Mouse (Mus musculus): ENCODE measurements around the gene Polr3b. TPM values are rescaled to one million over a fixed set of nuclear protein-coding genes. Genes with fewer than 3 reads are reported as not detected.

The Polr3b gene
- polyA plus RNA-seq, 1 experiment from 2014 or later = 11.2 TPM

GRCm38 (mm10) chr10:84604335-84604734, 17.8 kb upstream of the Polr3b start:
- H3K9ac ChIP-seq (ENCODE audit: low read length) = no peak overlapping the region
- H3K4me2 ChIP-seq (ENCODE audit: low read depth, low read length) = no peak overlapping the region
- no peaks in the 10 kb centered on the region for H3K27me3 ChIP-seq (ENCODE audit: control insufficient read depth, insufficient read depth, low read length)
- H3K4me3 ChIP-seq (replicated peaks; ENCODE audit: low read length) = no peak overlapping the region
- 54% methylated on average over 1 of the region's 1 CpGs for WGBS
- no peaks in the 10 kb centered on the region for H3K36me3 ChIP-seq (ENCODE audit: control insufficient read depth, insufficient read depth, low read length)
- ATAC-seq (ENCODE audit: insufficient read depth, low FRiP score) = no peak
- H3K4me1 ChIP-seq (ENCODE audit: control insufficient read depth, insufficient read depth, low read length) = no peaks in the 10 kb centered on the region
- H3K9me3 ChIP-seq (replicated peaks; ENCODE audit: control insufficient read depth, low read length) = no peaks in the 10 kb centered on the region
- no peak overlapping the region for H3K27ac ChIP-seq (ENCODE audit: low read length)

GRCm38 (mm10) chr10:84608361-84608760, 13.7 kb upstream of the Polr3b start:
- Histone ChIP-seq H3K4me3 (replicated peaks; ENCODE audit: low read length) (no peak overlapping the region), H3K27me3 (ENCODE audit: control insufficient read depth, insufficient read depth, low read length) (no peaks in the 10 kb centered on the region), H3K36me3 (ENCODE audit: control insufficient read depth, insufficient read depth, low read length) (no peaks in the 10 kb centered on the region), H3K4me1 (ENCODE audit: control insufficient read depth, insufficient read depth, low read length) (no peaks in the 10 kb centered on the region), H3K27ac (ENCODE audit: low read length) (no peak overlapping the region), H3K9me3 (replicated peaks; ENCODE audit: control insufficient read depth, low read length) (no peaks in the 10 kb centered on the region), H3K4me2 (ENCODE audit: low read depth, low read length) (no peak overlapping the region), H3K9ac (ENCODE audit: low read length) (no peak overlapping the region)
- no peak for ATAC-seq (ENCODE audit: insufficient read depth, low FRiP score)
- 85% methylated on average over 3 of the region's 3 CpGs for WGBS

GRCm38 (mm10) chr10:84610324-84610723, 11.8 kb upstream of the Polr3b start:
- H3K9ac ChIP-seq (ENCODE audit: low read length) = no peak overlapping the region
- no peak overlapping the region for H3K4me2 ChIP-seq (ENCODE audit: low read depth, low read length)
- no peaks in the 10 kb centered on the region for H3K27me3 ChIP-seq (ENCODE audit: control insufficient read depth, insufficient read depth, low read length)
- H3K4me3 ChIP-seq (replicated peaks; ENCODE audit: low read length) = no peak overlapping the region
- no peaks in the 10 kb centered on the region for H3K36me3 ChIP-seq (ENCODE audit: control insufficient read depth, insufficient read depth, low read length)
- no peaks in the 10 kb centered on the region for H3K4me1 ChIP-seq (ENCODE audit: control insufficient read depth, insufficient read depth, low read length)
- H3K9me3 ChIP-seq (replicated peaks; ENCODE audit: control insufficient read depth, low read length) = no peaks in the 10 kb centered on the region
- 57% methylated on average over 4 of the region's 4 CpGs for WGBS
- H3K27ac ChIP-seq (ENCODE audit: low read length) = no peak overlapping the region
- ATAC-seq (ENCODE audit: insufficient read depth, low FRiP score) = no peak

GRCm38 (mm10) chr10:84610783-84611182, 11.3 kb upstream of the Polr3b start:
- no peak overlapping the region for H3K4me3 ChIP-seq (replicated peaks; ENCODE audit: low read length)
- H3K4me2 ChIP-seq (ENCODE audit: low read depth, low read length) = no peak overlapping the region
- H3K9me3 ChIP-seq (replicated peaks; ENCODE audit: control insufficient read depth, low read length) = no peaks in the 10 kb centered on the region
- no peak for ATAC-seq (ENCODE audit: insufficient read depth, low FRiP score)
- no peaks in the 10 kb centered on the region for H3K36me3 ChIP-seq (ENCODE audit: control insufficient read depth, insufficient read depth, low read length)
- H3K4me1 ChIP-seq (ENCODE audit: control insufficient read depth, insufficient read depth, low read length) = no peaks in the 10 kb centered on the region
- H3K27ac ChIP-seq (ENCODE audit: low read length) = no peak overlapping the region
- no peak overlapping the region for H3K9ac ChIP-seq (ENCODE audit: low read length)
- no peaks in the 10 kb centered on the region for H3K27me3 ChIP-seq (ENCODE audit: control insufficient read depth, insufficient read depth, low read length)
- 66% methylated on average over 3 of the region's 3 CpGs for WGBS

DNA sequence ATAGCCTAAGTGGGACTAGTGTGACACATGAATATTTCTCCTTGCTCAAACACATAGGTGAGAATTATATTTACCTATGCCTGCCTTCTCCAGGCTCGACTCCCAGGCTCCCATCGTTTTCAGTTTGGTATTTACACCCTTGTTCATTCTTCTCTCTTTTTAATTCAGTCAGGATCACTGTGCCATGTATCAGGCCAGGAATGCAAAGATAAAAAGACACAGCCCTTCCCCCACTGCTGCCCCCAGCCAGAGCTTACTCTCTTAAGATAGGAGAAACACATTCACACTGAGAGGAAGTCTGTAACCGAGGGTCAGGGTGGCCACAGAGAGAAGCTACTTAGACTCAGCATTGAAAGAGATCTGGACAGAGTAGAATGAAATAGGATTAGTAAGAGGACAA, 10.4 kb upstream of the Polr3b start:
- no peak overlapping the region for H3K4me2 ChIP-seq (ENCODE audit: low read depth, low read length)
- WGBS = 47% methylated on average over 3 of the region's 3 CpGs
- no peaks in the 10 kb centered on the region for H3K9me3 ChIP-seq (replicated peaks; ENCODE audit: control insufficient read depth, low read length)
- H3K4me1 ChIP-seq (ENCODE audit: control insufficient read depth, insufficient read depth, low read length) = no peaks in the 10 kb centered on the region
- H3K36me3 ChIP-seq (ENCODE audit: control insufficient read depth, insufficient read depth, low read length) = no peaks in the 10 kb centered on the region
- H3K27ac ChIP-seq (ENCODE audit: low read length) = no peak overlapping the region
- no peak overlapping the region for H3K4me3 ChIP-seq (replicated peaks; ENCODE audit: low read length)
- H3K9ac ChIP-seq (ENCODE audit: low read length) = no peak overlapping the region
- ATAC-seq (ENCODE audit: insufficient read depth, low FRiP score) = no peak
- H3K27me3 ChIP-seq (ENCODE audit: control insufficient read depth, insufficient read depth, low read length) = no peaks in the 10 kb centered on the region

DNA sequence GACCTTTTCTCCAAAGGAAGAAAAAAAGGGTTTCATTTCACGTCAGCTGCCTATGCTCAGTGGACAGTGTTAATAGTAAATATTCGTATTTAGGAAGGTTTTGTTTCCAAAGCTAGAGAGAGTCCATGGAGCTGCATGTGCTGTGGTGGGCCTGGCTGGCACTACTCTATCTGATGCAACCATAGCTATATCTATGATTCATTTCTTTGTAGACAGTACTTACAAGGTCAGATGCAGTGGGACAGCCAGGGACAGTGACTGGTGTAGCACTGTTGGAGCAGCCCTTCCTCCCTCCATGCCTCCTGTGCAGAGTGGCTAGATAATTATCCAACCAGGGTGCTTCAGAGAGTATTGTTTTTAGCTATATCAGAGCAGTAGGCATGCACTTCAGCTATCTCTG, 9.8 kb upstream of the Polr3b start:
- H3K4me2 ChIP-seq (ENCODE audit: low read depth, low read length) = no peak overlapping the region

GRCm38 (mm10) chr10:84613366-84613765, 8.7 kb upstream of the Polr3b start:
- no peak overlapping the region for H3K27ac ChIP-seq (ENCODE audit: low read length)
- no peak overlapping the region for H3K9ac ChIP-seq (ENCODE audit: low read length)
- no peak for ATAC-seq (ENCODE audit: insufficient read depth, low FRiP score)
- no peak overlapping the region for H3K4me3 ChIP-seq (replicated peaks; ENCODE audit: low read length)
- WGBS = 74% methylated on average over 8 of the region's 8 CpGs
- no peaks in the 10 kb centered on the region for H3K4me1 ChIP-seq (ENCODE audit: control insufficient read depth, insufficient read depth, low read length)
- no peak overlapping the region for H3K4me2 ChIP-seq (ENCODE audit: low read depth, low read length)
- H3K9me3 ChIP-seq (replicated peaks; ENCODE audit: control insufficient read depth, low read length) = no peaks in the 10 kb centered on the region
- H3K36me3 ChIP-seq (ENCODE audit: control insufficient read depth, insufficient read depth, low read length) = no peaks in the 10 kb centered on the region
- H3K27me3 ChIP-seq (ENCODE audit: control insufficient read depth, insufficient read depth, low read length) = no peaks in the 10 kb centered on the region

More for the DNA sequence above, 9.8 kb upstream of the Polr3b start:
- H3K4me3 ChIP-seq (replicated peaks; ENCODE audit: low read length) = no peak overlapping the region
- 72% methylated on average over 2 of the region's 2 CpGs for WGBS
- no peaks in the 10 kb centered on the region for H3K9me3 ChIP-seq (replicated peaks; ENCODE audit: control insufficient read depth, low read length)
- H3K36me3 ChIP-seq (ENCODE audit: control insufficient read depth, insufficient read depth, low read length) = no peaks in the 10 kb centered on the region
- no peak overlapping the region for H3K9ac ChIP-seq (ENCODE audit: low read length)
- H3K27ac ChIP-seq (ENCODE audit: low read length) = no peak overlapping the region
- H3K27me3 ChIP-seq (ENCODE audit: control insufficient read depth, insufficient read depth, low read length) = no peaks in the 10 kb centered on the region
- ATAC-seq (ENCODE audit: insufficient read depth, low FRiP score) = no peak
- H3K4me1 ChIP-seq (ENCODE audit: control insufficient read depth, insufficient read depth, low read length) = no peaks in the 10 kb centered on the region

DNA sequence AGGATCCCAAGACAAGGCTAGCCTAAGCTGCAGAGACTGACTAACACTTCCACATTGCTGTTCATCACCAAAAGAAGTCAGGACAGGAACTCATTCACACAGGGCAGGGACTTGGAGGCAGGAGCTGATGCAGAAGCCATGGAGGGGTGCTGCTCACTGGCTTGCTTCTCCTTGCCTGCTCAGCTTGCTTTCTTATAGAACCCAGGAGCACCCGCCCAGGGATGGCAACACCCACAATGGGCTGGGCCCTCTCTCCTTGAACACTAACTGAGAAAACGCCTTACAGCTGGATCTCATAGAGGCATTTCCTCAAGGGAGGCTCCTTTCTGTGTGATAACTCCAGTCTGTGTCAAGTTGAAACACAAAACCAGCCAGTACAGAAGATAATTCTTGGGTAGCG, 7.0 kb upstream of the Polr3b start:
- Histone ChIP-seq H3K4me1 (ENCODE audit: control insufficient read depth, insufficient read depth, low read length) (no peaks in the 10 kb centered on the region), H3K9me3 (replicated peaks; ENCODE audit: control insufficient read depth, low read length) (no peaks in the 10 kb centered on the region), H3K27me3 (ENCODE audit: control insufficient read depth, insufficient read depth, low read length) (no peaks in the 10 kb centered on the region), H3K9ac (ENCODE audit: low read length) (no peak overlapping the region), H3K27ac (ENCODE audit: low read length) (no peak overlapping the region), H3K4me3 (replicated peaks; ENCODE audit: low read length) (no peak overlapping the region), H3K4me2 (ENCODE audit: low read depth, low read length) (no peak overlapping the region), H3K36me3 (ENCODE audit: control insufficient read depth, insufficient read depth, low read length) (no peaks in the 10 kb centered on the region)
- ATAC-seq (ENCODE audit: insufficient read depth, low FRiP score) = no peak
- WGBS = 75% methylated on average over 3 of the region's 3 CpGs

- H3K36me3 ChIP-seq (ENCODE audit: control insufficient read depth, insufficient read depth, low read length) = peaks cover 4% of the 10 kb centered on the region; the same call in 1 of the 2 replicates
- H3K27me3 ChIP-seq (ENCODE audit: control insufficient read depth, insufficient read depth, low read length) = no peaks in the 10 kb centered on the region
- no peaks in the 10 kb centered on the region for H3K4me1 ChIP-seq (ENCODE audit: control insufficient read depth, insufficient read depth, low read length)
- WGBS = 73% methylated on average over 5 of the region's 5 CpGs
- ATAC-seq (ENCODE audit: insufficient read depth, low FRiP score) = no peak
- no peaks in the 10 kb centered on the region for H3K9me3 ChIP-seq (replicated peaks; ENCODE audit: control insufficient read depth, low read length)
- no peak overlapping the region for H3K9ac ChIP-seq (ENCODE audit: low read length)
- no peak overlapping the region for H3K27ac ChIP-seq (ENCODE audit: low read length)
- H3K4me2 ChIP-seq (ENCODE audit: low read depth, low read length) = no peak overlapping the region
- no peak overlapping the region for H3K4me3 ChIP-seq (replicated peaks; ENCODE audit: low read length)
These were observed 9.1 kb downstream of the Polr3b start for GRCm38 (mm10) chr10:84631182-84631581.

GRCm38 (mm10) chr10:84632005-84632404, 9.9 kb downstream of the Polr3b start:
- 75% methylated on average over 4 of the region's 4 CpGs for WGBS
- no peak overlapping the region for H3K9ac ChIP-seq (ENCODE audit: low read length)
- no peaks in the 10 kb centered on the region for H3K27me3 ChIP-seq (ENCODE audit: control insufficient read depth, insufficient read depth, low read length)
- no peak overlapping the region for H3K4me2 ChIP-seq (ENCODE audit: low read depth, low read length)
- peaks cover 4% of the 10 kb centered on the region; the same call in 1 of the 2 replicates for H3K36me3 ChIP-seq (ENCODE audit: control insufficient read depth, insufficient read depth, low read length)
- ATAC-seq (ENCODE audit: insufficient read depth, low FRiP score) = no peak
- H3K9me3 ChIP-seq (replicated peaks; ENCODE audit: control insufficient read depth, low read length) = no peaks in the 10 kb centered on the region
- no peak overlapping the region for H3K27ac ChIP-seq (ENCODE audit: low read length)
- H3K4me3 ChIP-seq (replicated peaks; ENCODE audit: low read length) = no peak overlapping the region
- H3K4me1 ChIP-seq (ENCODE audit: control insufficient read depth, insufficient read depth, low read length) = no peaks in the 10 kb centered on the region
